Mouse (Mus musculus) cerebellum, adult 2 months (tissue): ENCODE data around the gene Pard3b. TPM values are rescaled to one million over a fixed set of nuclear protein-coding genes. Genes with fewer than 3 reads are reported as not detected.

Experiments
- DNase-seq, 2 experiments: peaks; one replicate each; pipeline ENCODE4 v3.0.0; 2021
- H3K27ac ChIP-seq: fragments of 200-500 bp; 2 replicates; pipeline ENCODE4 v1.5.1; 2012; ENCODE audit warnings: low read length, control low read depth, inconsistent platforms; ENCODE audit not compliant: insufficient read depth
- H3K27me3 ChIP-seq: fragments of 200-500 bp; 2 replicates; pipeline ENCODE4 v1.6.1; 2012; ENCODE audit warnings: inconsistent platforms, mild to moderate bottlenecking, low read length, moderate library complexity; ENCODE audit not compliant: control insufficient read depth, insufficient read depth
- H3K4me1 ChIP-seq: fragments of 200-500 bp; 2 replicates; pipeline ENCODE4 v1.6.1; 2011; ENCODE audit warnings: low read length; ENCODE audit not compliant: control insufficient read depth, insufficient read depth
- H3K4me3 ChIP-seq: fragments of 200-500 bp; replicated peaks from 2 replicates; pipeline ENCODE3; 2011; ENCODE audit warnings: mild to moderate bottlenecking, low read depth, low read length, control low read depth; ENCODE audit not compliant: insufficient read depth
- CTCF ChIP-seq: fragments of 200-500 bp; IDR thresholded peaks from 2 replicates; pipeline ENCODE4 v1.5.1; 2011; ENCODE audit warnings: low read depth, mild to moderate bottlenecking, control low read depth, low read length, moderate library complexity, borderline replicate concordance; ENCODE audit not compliant: insufficient read depth
- POLR2A ChIP-seq: fragments of 200-500 bp; IDR thresholded peaks from 2 replicates; pipeline ENCODE4 v1.6.1; 2011; ENCODE audit warnings: low read length, control low read depth, borderline replicate concordance; ENCODE audit not compliant: insufficient read depth
- WGBS: fragments of 180-500 bp; shearing (Covaris S2); methylation state at CpG from one replicate; pipeline ENCODE4 v1.1.7; 2018; 5-methylcytosine and 5-hydroxymethylcytosine counted together
- polyA plus RNA-seq: library from polyadenylated mRNA; depleted of rRNA; stranded (reverse); fragments of >200 nt; gene quantifications from 2 replicates; pipeline ENCODE4 v1.2.3, GENCODE M21; 2012

The Pard3b gene
- polyA plus RNA-seq, 1 experiment: 1.3 TPM

DNA sequence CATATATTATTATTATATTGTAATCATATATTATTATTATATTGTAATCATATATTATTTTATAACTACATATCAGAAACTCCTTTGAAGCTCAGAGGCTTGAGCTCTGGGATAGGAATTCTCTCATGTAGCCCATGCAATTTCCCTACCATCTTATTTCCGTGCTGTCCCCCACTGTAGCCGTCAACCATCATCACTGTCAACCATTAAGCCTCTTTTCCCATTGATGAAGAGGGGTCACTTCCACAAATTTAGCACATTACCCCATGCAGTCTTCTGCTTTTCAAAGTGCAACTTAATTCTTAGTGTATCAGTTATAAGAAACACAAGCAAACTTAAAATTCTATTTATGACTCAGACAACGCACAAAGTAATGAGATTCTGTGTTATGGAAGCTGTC is 873.1 kb downstream of the Pard3b start:
- H3K27ac ChIP-seq: no peak overlapping the region
- TF ChIP-seq POLR2A: no peak
- no peak for TF ChIP-seq CTCF
- H3K4me1 ChIP-seq: no peaks in the 10 kb centered on the region
- H3K4me3 ChIP-seq: no peak overlapping the region
- DNase-seq: no peak
- no peaks in the 10 kb centered on the region for H3K27me3 ChIP-seq
- 84% methylated on average over 3 of the region's 3 CpGs for WGBS

- DNase-seq: no peak
- Histone ChIP-seq H3K27ac (no peak overlapping the region), H3K4me1 (no peaks in the 10 kb centered on the region), H3K27me3 (no peaks in the 10 kb centered on the region), H3K4me3 (no peak overlapping the region)
- WGBS: 92% methylated on average over 2 of the region's 2 CpGs
- TF ChIP-seq POLR2A (no peak), CTCF (no peak)
Observed at GRCm38 (mm10) chr1:62518621-62519213, 880.1 kb downstream of the Pard3b start.

DNA sequence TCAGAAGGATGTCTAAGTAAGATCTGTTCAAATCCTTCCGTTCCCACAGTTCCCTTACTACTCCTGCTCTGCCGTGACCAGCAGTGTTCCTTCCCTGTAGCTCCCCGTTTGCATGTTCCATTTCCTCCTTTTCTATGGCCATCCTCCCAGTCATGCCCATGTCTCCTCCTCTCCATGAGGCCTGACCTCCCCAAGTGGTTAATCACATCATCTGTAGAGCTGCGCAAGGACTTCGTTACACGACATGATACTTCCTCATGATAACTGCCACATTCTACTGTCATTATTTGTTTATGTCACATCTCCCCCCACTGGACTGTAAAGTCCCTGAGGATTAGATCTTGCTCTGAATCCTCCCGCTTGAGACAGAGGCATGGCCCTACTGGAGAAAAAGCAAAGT is 882.7 kb downstream of the Pard3b start:
- H3K4me1 ChIP-seq: no peaks in the 10 kb centered on the region
- no peak for TF ChIP-seq CTCF
- no peak for TF ChIP-seq POLR2A
- DNase-seq: no peak
- no peak overlapping the region for H3K27ac ChIP-seq
- no peaks in the 10 kb centered on the region for H3K27me3 ChIP-seq
- 81% methylated on average over 7 of the region's 7 CpGs for WGBS
- no peak overlapping the region for H3K4me3 ChIP-seq

- no peak for DNase-seq
- WGBS: 69% methylated on average over 2 of the region's 2 CpGs
- Histone ChIP-seq H3K4me3 (no peak overlapping the region), H3K27ac (no peak overlapping the region), H3K27me3 (no peaks in the 10 kb centered on the region), H3K4me1 (no peaks in the 10 kb centered on the region)
- TF ChIP-seq CTCF (no peak), POLR2A (no peak)
Observed at GRCm38 (mm10) chr1:62522761-62523160, 884.1 kb downstream of the Pard3b start.

DNA sequence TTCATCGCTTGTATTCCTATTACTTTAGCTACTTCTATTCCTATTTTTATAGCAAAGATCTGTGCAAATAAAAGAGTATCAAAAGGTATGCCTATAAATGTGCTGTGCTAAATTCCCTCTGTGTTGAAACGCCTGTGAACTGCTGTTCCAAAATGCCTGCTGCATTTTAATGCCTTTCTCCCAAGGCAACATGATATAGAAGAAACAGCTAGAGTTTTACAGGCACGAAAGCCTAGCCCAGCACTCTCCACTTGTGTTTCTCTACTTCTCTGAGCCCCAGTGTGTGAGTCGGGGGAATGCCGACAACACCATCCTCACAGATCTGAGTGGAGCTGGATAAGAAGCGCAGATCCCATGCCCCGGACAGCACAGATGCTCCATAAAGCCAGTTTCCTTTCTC is 889.2 kb downstream of the Pard3b start:
- Histone ChIP-seq H3K27ac (no peak overlapping the region), H3K4me3 (no peak overlapping the region), H3K4me1 (no peaks in the 10 kb centered on the region), H3K27me3 (no peaks in the 10 kb centered on the region)
- TF ChIP-seq POLR2A (no peak), CTCF (no peak)
- no peak for DNase-seq
- 80% methylated on average over 7 of the region's 7 CpGs for WGBS

DNA sequence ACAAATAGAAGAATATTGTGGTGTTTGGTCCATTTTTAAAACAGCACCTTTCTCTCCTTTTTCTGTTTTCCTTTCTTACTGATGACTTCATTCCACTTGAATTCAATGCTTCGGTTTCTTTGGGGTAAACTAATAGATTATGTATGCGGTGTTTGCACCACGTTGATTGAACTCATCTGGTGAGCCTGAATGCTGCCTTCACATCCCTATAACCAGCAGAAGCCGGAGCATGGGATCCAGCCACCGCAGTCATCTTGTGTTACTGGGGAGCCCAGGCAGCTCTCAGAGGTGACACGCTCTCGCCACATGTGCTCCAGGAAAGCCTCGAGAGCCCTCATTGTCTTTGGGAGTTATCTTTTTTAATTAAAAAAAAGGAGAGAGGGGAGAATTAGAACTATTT is 891.3 kb downstream of the Pard3b start:
- WGBS: 79% methylated on average over 8 of the region's 8 CpGs
- TF ChIP-seq CTCF (no peak), POLR2A (no peak)
- Histone ChIP-seq H3K27ac (no peak overlapping the region), H3K4me1 (no peaks in the 10 kb centered on the region), H3K4me3 (no peak overlapping the region), H3K27me3 (no peaks in the 10 kb centered on the region)
- no peak for DNase-seq

DNA sequence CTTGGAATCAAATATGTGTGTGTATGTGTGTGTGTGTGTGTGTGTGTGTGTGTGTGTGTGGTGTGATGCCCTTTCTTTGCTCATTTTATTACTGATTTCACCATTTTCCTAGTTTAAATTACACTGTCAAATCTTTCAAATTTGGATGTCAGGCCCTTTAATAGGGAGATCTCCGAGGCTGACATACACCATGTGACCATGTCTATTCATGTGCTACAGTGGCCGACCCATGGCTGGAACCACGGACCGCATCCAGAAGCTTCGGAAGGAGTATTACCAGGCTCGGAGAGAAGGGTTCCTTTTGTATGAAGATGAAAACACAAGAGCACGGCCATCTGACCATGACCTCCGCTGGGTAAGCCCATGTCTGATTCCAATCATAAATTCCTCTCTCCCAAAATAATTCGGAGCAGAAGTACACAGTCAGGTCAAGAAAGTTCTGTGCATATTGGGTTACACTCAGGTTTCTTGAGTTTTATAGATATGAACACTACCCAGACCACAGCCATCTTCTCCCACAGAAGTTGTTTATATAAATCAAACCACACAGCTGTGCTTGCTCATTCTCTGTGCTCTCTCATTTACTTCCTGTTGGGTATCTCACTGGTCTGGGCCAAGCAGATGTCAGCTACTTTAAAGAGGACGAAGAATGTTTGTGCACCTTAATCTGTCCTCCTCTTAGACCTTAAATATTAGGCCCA is 894.0 kb downstream of the Pard3b start:
- no peak for TF ChIP-seq CTCF
- H3K4me3 ChIP-seq: no peak overlapping the region
- no peaks in the 10 kb centered on the region for H3K4me1 ChIP-seq
- no peaks in the 10 kb centered on the region for H3K27me3 ChIP-seq
- no peak overlapping the region for H3K27ac ChIP-seq
- WGBS: 91% methylated on average over 10 of the region's 10 CpGs
- no peak for DNase-seq

DNA sequence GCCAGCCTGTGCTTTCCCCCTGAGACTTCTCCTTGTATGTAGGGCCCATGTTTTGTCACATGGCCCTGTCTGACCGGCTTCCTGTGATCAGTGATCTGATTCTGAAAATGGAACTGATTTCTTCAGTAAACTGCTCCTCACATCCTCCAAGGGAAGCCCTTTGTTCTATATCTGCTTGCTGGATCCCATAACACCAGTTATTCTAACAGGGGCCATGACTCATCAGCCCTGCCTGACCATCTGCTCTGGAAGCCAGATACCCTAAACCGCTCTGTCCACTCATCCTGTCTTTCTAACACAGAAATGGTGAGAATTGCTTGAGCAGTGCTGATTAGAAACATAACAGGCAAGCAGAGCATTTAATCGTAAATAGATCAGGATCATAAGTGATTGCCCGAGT is 910.3 kb downstream of the Pard3b start:
- no peaks in the 10 kb centered on the region for H3K4me1 ChIP-seq
- TF ChIP-seq CTCF (no peak), POLR2A (no peak)
- no peak overlapping the region for H3K27ac ChIP-seq
- H3K27me3 ChIP-seq: no peaks in the 10 kb centered on the region
- no peak for DNase-seq
- WGBS: 86% methylated on average over 4 of the region's 4 CpGs
- no peak overlapping the region for H3K4me3 ChIP-seq
